Mouse (Mus musculus): ENCODE measurements at regions not wholly inside any gene's neighbourhood (a gene's known extent, or its start where the extent isn't known, plus 50 kb on each side); places are given as distances from the start of the nearest gene placed in this dataset.

GRCm38 (mm10) chr5:50778221-50778620 is 719.4 kb upstream of the Adgra3 start:
- WGBS: 91% methylated on average over 6 of the region's 6 CpGs
- no peak overlapping the region for H3K27ac ChIP-seq (ENCODE audit: insufficient read depth, low read depth, low read length)
- no peak overlapping the region for H3K4me3 ChIP-seq (ENCODE audit: insufficient read depth, low read depth, low read length)
- no peak for TF ChIP-seq CTCF (conservative IDR thresholded peaks at IDR 0.05; ENCODE audit: insufficient read depth, insufficient read length, low read depth, low read length)
- TF ChIP-seq POLR2A (IDR thresholded peaks at IDR 0.05; ENCODE audit: low read depth, low read length): no peak
- DNase-seq: no peak
- no peaks in the 10 kb centered on the region for H3K36me3 ChIP-seq (ENCODE audit: control insufficient read depth, insufficient read depth, low read length)
- H3K27me3 ChIP-seq (replicated peaks; ENCODE audit: control insufficient read depth, insufficient read depth, low read length): no peaks in the 10 kb centered on the region
- H3K4me1 ChIP-seq (ENCODE audit: control insufficient read depth, insufficient read depth, low read length): no peaks in the 10 kb centered on the region

GRCm38 (mm10) chr5:50762261-50762660 is 703.5 kb upstream of the Adgra3 start:
- no peak overlapping the region for H3K4me3 ChIP-seq (ENCODE audit: insufficient read depth, low read depth, low read length)
- H3K27me3 ChIP-seq (replicated peaks; ENCODE audit: control insufficient read depth, insufficient read depth, low read length): no peaks in the 10 kb centered on the region
- TF ChIP-seq POLR2A (IDR thresholded peaks at IDR 0.05; ENCODE audit: low read depth, low read length) (no peak), CTCF (conservative IDR thresholded peaks at IDR 0.05; ENCODE audit: insufficient read depth, insufficient read length, low read depth, low read length) (no peak)
- no peak overlapping the region for H3K27ac ChIP-seq (ENCODE audit: insufficient read depth, low read depth, low read length)
- H3K36me3 ChIP-seq (ENCODE audit: control insufficient read depth, insufficient read depth, low read length): no peaks in the 10 kb centered on the region
- DNase-seq: no peak
- WGBS: 71% methylated on average over 5 of the region's 5 CpGs
- no peaks in the 10 kb centered on the region for H3K4me1 ChIP-seq (ENCODE audit: control insufficient read depth, insufficient read depth, low read length)

DNA sequence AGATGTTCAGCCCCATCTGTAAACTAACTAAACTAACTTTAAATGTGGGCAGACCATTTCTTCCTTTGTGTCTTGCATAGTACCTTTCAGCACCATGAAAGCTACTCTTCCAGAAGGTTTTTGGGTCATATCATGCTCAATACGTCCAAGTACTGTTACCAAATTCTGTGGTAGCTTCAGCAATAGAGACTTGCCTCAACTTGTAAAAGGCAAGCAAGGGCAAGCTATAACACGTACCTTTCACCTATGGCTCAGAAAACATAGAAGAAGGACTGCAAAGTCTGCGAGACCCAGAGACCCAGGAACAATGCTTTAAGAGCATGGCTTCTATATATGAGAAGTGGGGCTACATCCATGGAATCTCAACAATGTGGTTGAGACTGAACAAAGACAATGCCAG is 701.6 kb upstream of the Adgra3 start:
- no peak for DNase-seq
- H3K4me1 ChIP-seq (ENCODE audit: control insufficient read depth, insufficient read depth, low read length): no peaks in the 10 kb centered on the region
- H3K36me3 ChIP-seq (ENCODE audit: control insufficient read depth, insufficient read depth, low read length): no peaks in the 10 kb centered on the region
- TF ChIP-seq POLR2A (IDR thresholded peaks at IDR 0.05; ENCODE audit: low read depth, low read length): no peak
- TF ChIP-seq CTCF (conservative IDR thresholded peaks at IDR 0.05; ENCODE audit: insufficient read depth, insufficient read length, low read depth, low read length): no peak
- H3K4me3 ChIP-seq (ENCODE audit: insufficient read depth, low read depth, low read length): no peak overlapping the region
- H3K27me3 ChIP-seq (replicated peaks; ENCODE audit: control insufficient read depth, insufficient read depth, low read length): no peaks in the 10 kb centered on the region
- H3K27ac ChIP-seq (ENCODE audit: insufficient read depth, low read depth, low read length): no peak overlapping the region
- 86% methylated on average over 3 of the region's 3 CpGs for WGBS

DNA sequence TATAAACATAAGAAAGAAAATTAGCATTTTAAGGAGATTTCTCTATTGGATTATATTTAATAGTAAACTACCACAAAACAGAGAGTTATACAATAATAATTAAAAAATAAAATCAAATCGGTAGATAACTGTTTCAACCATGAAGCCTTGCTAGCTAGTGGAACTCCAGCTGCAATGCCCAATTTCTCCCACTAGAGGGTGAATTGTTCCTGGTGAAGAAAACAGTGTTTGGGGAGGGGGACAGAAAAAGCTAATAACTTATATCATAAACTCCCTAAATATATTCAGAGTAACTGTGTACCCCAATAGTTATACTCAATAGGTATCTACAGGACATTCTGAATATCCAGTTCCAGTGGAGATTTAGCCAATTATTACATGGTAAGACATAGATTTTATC is 694.0 kb upstream of the Adgra3 start:
- Histone ChIP-seq H3K4me3 (ENCODE audit: insufficient read depth, low read depth, low read length) (no peak overlapping the region), H3K27me3 (replicated peaks; ENCODE audit: control insufficient read depth, insufficient read depth, low read length) (no peaks in the 10 kb centered on the region), H3K4me1 (ENCODE audit: control insufficient read depth, insufficient read depth, low read length) (no peaks in the 10 kb centered on the region), H3K27ac (ENCODE audit: insufficient read depth, low read depth, low read length) (no peak overlapping the region), H3K36me3 (ENCODE audit: control insufficient read depth, insufficient read depth, low read length) (no peaks in the 10 kb centered on the region)
- 64% methylated on average over 1 of the region's 1 CpGs for WGBS
- TF ChIP-seq CTCF (conservative IDR thresholded peaks at IDR 0.05; ENCODE audit: insufficient read depth, insufficient read length, low read depth, low read length) (peak; percentile 33), POLR2A (IDR thresholded peaks at IDR 0.05; ENCODE audit: low read depth, low read length) (no peak)
- DNase-seq: peak; percentile 33

DNA sequence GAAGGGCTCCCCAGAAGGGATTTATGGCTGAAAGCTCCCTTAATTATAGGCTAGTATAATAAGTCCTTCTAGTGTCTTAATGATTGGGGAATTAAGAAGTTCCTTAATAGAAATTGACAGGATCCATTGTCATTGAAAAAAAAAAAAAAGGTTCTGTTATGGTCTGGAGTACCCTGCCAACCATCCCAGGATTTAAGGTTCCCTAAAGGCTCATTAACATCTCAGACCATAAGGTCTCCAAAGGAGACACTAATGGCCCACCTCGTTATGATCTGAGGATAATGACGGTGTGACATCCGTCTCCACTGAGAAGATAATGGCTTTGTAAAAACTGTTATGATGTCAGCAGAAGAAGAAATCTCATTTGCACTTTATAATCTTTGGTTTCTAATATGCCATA is 692.6 kb upstream of the Adgra3 start:
- TF ChIP-seq POLR2A (IDR thresholded peaks at IDR 0.05; ENCODE audit: low read depth, low read length) (no peak), CTCF (conservative IDR thresholded peaks at IDR 0.05; ENCODE audit: insufficient read depth, insufficient read length, low read depth, low read length) (no peak)
- Histone ChIP-seq H3K27ac (ENCODE audit: insufficient read depth, low read depth, low read length) (no peak overlapping the region), H3K4me3 (ENCODE audit: insufficient read depth, low read depth, low read length) (no peak overlapping the region), H3K36me3 (ENCODE audit: control insufficient read depth, insufficient read depth, low read length) (no peaks in the 10 kb centered on the region), H3K4me1 (ENCODE audit: control insufficient read depth, insufficient read depth, low read length) (no peaks in the 10 kb centered on the region), H3K27me3 (replicated peaks; ENCODE audit: control insufficient read depth, insufficient read depth, low read length) (no peaks in the 10 kb centered on the region)
- DNase-seq: no peak
- 50% methylated on average over 3 of the region's 3 CpGs for WGBS

DNA sequence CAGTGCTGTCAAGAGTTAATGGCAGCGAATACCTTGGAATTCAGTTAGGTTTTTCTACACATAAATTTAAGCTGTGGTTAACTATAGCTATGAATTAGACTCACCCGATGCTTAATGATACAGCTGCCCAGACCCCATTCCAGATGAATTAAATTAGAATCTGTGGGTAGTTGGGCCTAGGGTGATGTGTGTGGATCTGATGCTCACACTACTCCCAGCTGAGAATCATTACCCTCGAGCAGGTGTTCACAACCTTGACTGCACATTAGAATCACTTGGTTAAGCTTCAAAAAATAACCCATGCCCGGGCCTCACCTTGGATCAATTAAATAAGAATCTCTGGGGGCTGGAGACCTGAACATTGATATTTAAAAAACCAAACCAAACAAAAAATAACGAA is 684.2 kb upstream of the Adgra3 start:
- DNase-seq: no peak
- H3K4me3 ChIP-seq (ENCODE audit: insufficient read depth, low read depth, low read length): no peak overlapping the region
- no peak overlapping the region for H3K27ac ChIP-seq (ENCODE audit: insufficient read depth, low read depth, low read length)
- WGBS: 64% methylated on average over 5 of the region's 5 CpGs
- no peaks in the 10 kb centered on the region for H3K36me3 ChIP-seq (ENCODE audit: control insufficient read depth, insufficient read depth, low read length)
- TF ChIP-seq CTCF (conservative IDR thresholded peaks at IDR 0.05; ENCODE audit: insufficient read depth, insufficient read length, low read depth, low read length) (no peak), POLR2A (IDR thresholded peaks at IDR 0.05; ENCODE audit: low read depth, low read length) (no peak)
- no peaks in the 10 kb centered on the region for H3K27me3 ChIP-seq (replicated peaks; ENCODE audit: control insufficient read depth, insufficient read depth, low read length)
- no peaks in the 10 kb centered on the region for H3K4me1 ChIP-seq (ENCODE audit: control insufficient read depth, insufficient read depth, low read length)

DNA sequence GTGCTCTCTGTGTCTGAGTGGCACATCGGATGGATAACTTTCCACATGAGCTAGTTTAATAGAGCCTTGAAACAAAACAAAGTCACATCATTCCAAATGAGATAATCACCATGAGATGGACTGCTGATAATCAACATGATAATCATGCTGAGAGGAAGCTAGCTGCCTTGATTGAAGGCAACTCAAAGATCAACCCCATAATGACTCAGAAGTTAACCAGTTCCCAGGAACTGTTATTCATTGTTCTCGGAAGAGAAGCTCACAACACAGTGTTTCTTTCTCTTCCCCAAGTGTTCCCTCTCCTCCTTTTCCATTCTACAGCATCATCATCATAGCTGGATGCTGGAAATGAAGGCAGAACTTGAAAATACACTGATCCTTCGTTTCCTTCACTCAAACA is 674.9 kb upstream of the Adgra3 start:
- no peaks in the 10 kb centered on the region for H3K36me3 ChIP-seq (ENCODE audit: control insufficient read depth, insufficient read depth, low read length)
- H3K27ac ChIP-seq (ENCODE audit: insufficient read depth, low read depth, low read length): no peak overlapping the region
- no peak for TF ChIP-seq POLR2A (IDR thresholded peaks at IDR 0.05; ENCODE audit: low read depth, low read length)
- no peak for TF ChIP-seq CTCF (conservative IDR thresholded peaks at IDR 0.05; ENCODE audit: insufficient read depth, insufficient read length, low read depth, low read length)
- DNase-seq: no peak
- no peaks in the 10 kb centered on the region for H3K27me3 ChIP-seq (replicated peaks; ENCODE audit: control insufficient read depth, insufficient read depth, low read length)
- H3K4me3 ChIP-seq (ENCODE audit: insufficient read depth, low read depth, low read length): no peak overlapping the region
- no peaks in the 10 kb centered on the region for H3K4me1 ChIP-seq (ENCODE audit: control insufficient read depth, insufficient read depth, low read length)
- 60% methylated on average over 3 of the region's 3 CpGs for WGBS

All from kidney, adult 2 months (tissue).